Mouse (Mus musculus) mouse trophoblast stem cell (cell line): ENCODE measurements around the gene Dscaml1.

ENCODE experiments used
- in situ Hi-C, 2 experiments: fragments of 300-500 bp; cut with MseI, MboI; formaldehyde crosslinking; loops; 2 replicates in 1 of 2; 3 replicates in 1 of 2; pipeline ENCODE4 v1.15.1; 2025

Gene Dscaml1

GRCm38 (mm10) chr9:45566843-45567578, 140.6 kb downstream of the Dscaml1 start:
- in situ Hi-C loops, result no loop called here

- in situ Hi-C loops, result no loop called here
Measured at GRCm38 (mm10) chr9:45569680-45570079, 143.3 kb downstream of the Dscaml1 start.

- in situ Hi-C loops, result no loop called here
Measured at GRCm38 (mm10) chr9:45570346-45570745, 143.9 kb downstream of the Dscaml1 start.

GRCm38 (mm10) chr9:45572787-45573492, 146.5 kb downstream of the Dscaml1 start:
- in situ Hi-C loops, result no loop called here

GRCm38 (mm10) chr9:45573493-45573815, 147.0 kb downstream of the Dscaml1 start:
- in situ Hi-C loops, result no loop called here

GRCm38 (mm10) chr9:45574021-45574420, 147.6 kb downstream of the Dscaml1 start:
- in situ Hi-C loops, result no loop called here

GRCm38 (mm10) chr9:45580069-45580795, 153.8 kb downstream of the Dscaml1 start:
- in situ Hi-C loops, result no loop called here

GRCm38 (mm10) chr9:45586475-45586874, 160.0 kb downstream of the Dscaml1 start:
- in situ Hi-C loops, result no loop called here

- in situ Hi-C loops, result no loop called here
Measured at GRCm38 (mm10) chr9:45587704-45588103, 161.3 kb downstream of the Dscaml1 start.

- in situ Hi-C loops, result no loop called here
Measured at GRCm38 (mm10) chr9:45589867-45590266, 163.4 kb downstream of the Dscaml1 start.

- in situ Hi-C loops, result no loop called here
Measured at GRCm38 (mm10) chr9:45591061-45591460, 164.6 kb downstream of the Dscaml1 start.

GRCm38 (mm10) chr9:45592374-45592773, 165.9 kb downstream of the Dscaml1 start:
- in situ Hi-C loops, result no loop called here

- in situ Hi-C loops, result no loop called here
Measured at GRCm38 (mm10) chr9:45598117-45598516, 171.7 kb downstream of the Dscaml1 start.

- in situ Hi-C loops, result no loop called here
Measured at GRCm38 (mm10) chr9:45599377-45599776, 172.9 kb downstream of the Dscaml1 start.

- in situ Hi-C loops, result no loop called here
Measured at GRCm38 (mm10) chr9:45607337-45607736, 180.9 kb downstream of the Dscaml1 start.

GRCm38 (mm10) chr9:45608097-45609031, 181.9 kb downstream of the Dscaml1 start:
- in situ Hi-C loops, result no loop called here

GRCm38 (mm10) chr9:45610336-45611060, 184.1 kb downstream of the Dscaml1 start:
- in situ Hi-C loops, result no loop called here

- in situ Hi-C loops, result no loop called here
Measured at GRCm38 (mm10) chr9:45614616-45615015, 188.2 kb downstream of the Dscaml1 start.

- in situ Hi-C loops, result no loop called here
Measured at GRCm38 (mm10) chr9:45617889-45618288, 191.5 kb downstream of the Dscaml1 start.

GRCm38 (mm10) chr9:45618443-45618842, 192.0 kb downstream of the Dscaml1 start:
- in situ Hi-C loops, result no loop called here

- in situ Hi-C loops, result no loop called here
Measured at GRCm38 (mm10) chr9:45620049-45620448, 193.6 kb downstream of the Dscaml1 start.
